Mouse (Mus musculus) heart, postnatal 0 days (tissue): ENCODE measurements around the gene Il9.

ENCODE experiments used
- CTCF ChIP-seq: IDR thresholded peaks from 2 replicates; pipeline ENCODE4 v1.5.1; 2016; ENCODE audit warnings: antibody characterized with exemption, control low read depth, low read depth
- EP300 ChIP-seq: IDR thresholded peaks from 2 replicates; pipeline ENCODE4 v1.6.1; 2016; ENCODE audit warnings: antibody characterized with exemption, low read depth

DNA sequence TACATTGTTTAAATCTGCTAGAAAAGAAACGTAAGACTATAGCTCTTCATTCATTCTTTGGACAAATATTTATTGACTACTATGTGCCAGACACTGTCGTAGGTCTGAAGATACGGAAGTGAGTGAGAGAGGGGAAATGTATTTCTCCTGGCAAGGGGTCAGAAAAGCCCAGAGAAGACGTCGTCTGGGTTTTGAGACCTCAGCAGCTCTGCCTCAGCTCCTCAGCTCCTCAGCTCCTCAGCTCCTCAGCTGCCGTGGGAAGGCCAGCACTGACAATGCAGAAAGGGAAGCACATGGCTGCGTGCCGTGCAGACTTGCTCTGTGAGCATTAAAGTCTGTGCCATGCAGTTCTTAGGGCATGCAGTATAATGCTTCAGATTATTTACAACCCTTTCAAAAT lies 47.6 kb upstream of the Il9 start:
- TF ChIP-seq EP300 (no peak), CTCF (no peak)
